Mouse (Mus musculus) C2C12 (cell line): Measurements from ENCODE around the gene Zgrf1.

Experiments used
- CEBPB ChIP-seq: IDR thresholded peaks from one replicate; pipeline ENCODE4 v1.6.1; 2011; ENCODE audit warnings: low read depth, mild to moderate bottlenecking, control low read depth, moderate library complexity
- CTCF ChIP-seq: IDR thresholded peaks from one replicate; pipeline ENCODE4 v1.5.1; 2011; ENCODE audit not compliant: control insufficient read depth, insufficient read depth, insufficient read length
- FOSL1 ChIP-seq: IDR thresholded peaks from one replicate; pipeline ENCODE4 v1.8.0; 2011; ENCODE audit warnings: mild to moderate bottlenecking, low read length; ENCODE audit not compliant: poor library complexity, insufficient read depth, severe bottlenecking
- MAX ChIP-seq: IDR thresholded peaks from one replicate; pipeline ENCODE4 v1.6.1; 2011; ENCODE audit warnings: mild to moderate bottlenecking, control low read depth
- MYOD1 ChIP-seq: IDR thresholded peaks from one replicate; pipeline ENCODE4 v1.6.1; 2011; ENCODE audit warnings: low read depth; ENCODE audit not compliant: control insufficient read depth, insufficient read length
- MYOG ChIP-seq: IDR thresholded peaks from one replicate; pipeline ENCODE4 v1.6.1; 2011; ENCODE audit not compliant: control insufficient read depth, insufficient read length; ENCODE audit errors: extremely low read depth
- USF1 ChIP-seq: IDR thresholded peaks from one replicate; pipeline ENCODE4 v1.6.1; 2011; ENCODE audit warnings: low read depth, mild to moderate bottlenecking, control low read depth, moderate library complexity

DNA sequence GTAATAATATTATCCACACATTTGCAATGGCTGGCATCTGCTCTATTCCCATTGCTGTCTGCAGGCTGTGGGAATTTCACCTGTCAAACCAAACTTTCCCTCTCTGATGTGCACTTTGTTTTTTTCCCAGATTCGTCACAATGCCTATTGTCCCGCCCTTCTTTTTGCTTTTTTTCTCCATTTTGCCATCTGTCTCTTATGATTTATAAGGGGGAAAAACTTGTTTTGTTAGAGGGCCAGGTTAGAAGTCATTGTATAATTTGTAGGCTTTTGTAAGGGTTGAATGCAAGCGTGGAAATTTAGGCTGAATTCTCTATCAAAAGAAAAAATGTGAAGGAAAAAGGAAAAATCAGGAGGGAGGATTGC, 81.7 kb downstream of the Zgrf1 start:
- no peak for TF ChIP-seq CTCF
- no peak for TF ChIP-seq MAX
- no peak for TF ChIP-seq MYOG
- TF ChIP-seq CEBPB = no peak
- no peak for TF ChIP-seq MYOD1
- no peak for TF ChIP-seq USF1
- TF ChIP-seq FOSL1 = no peak
